Mouse (Mus musculus) A20 (cell line): ENCODE results near the gene Zfp764.
"Not testable (repeated sequence)": the region's sequence is repeated elsewhere in the genome, so short reads cannot be mapped to it uniquely, and the experiment has no call there.

Source experiments
- DNase-seq: peaks from one replicate; pipeline ENCODE4 v3.0.0-alpha.2; 2011; ENCODE audit warnings: low read depth, low spot score

Zfp764 gene

GRCm38 (mm10) chr7:127391538-127391937, 15.1 kb downstream of the Zfp764 start:
- no peak for DNase-seq

GRCm38 (mm10) chr7:127390306-127390705, 16.3 kb downstream of the Zfp764 start:
- DNase-seq: no peak

GRCm38 (mm10) chr7:127388201-127388600, 18.4 kb downstream of the Zfp764 start:
- DNase-seq: not testable (repeated sequence)

- DNase-seq: no peak
Observed at GRCm38 (mm10) chr7:127386641-127387392, 19.8 kb downstream of the Zfp764 start, which contains the start of gene 9130019O22Rik. Gene 9130019O22Rik, minus strand, starts transcription at chr7:127387166.

- not testable (repeated sequence) for DNase-seq
Observed at GRCm38 (mm10) chr7:127385560-127385959, 21.1 kb downstream of the Zfp764 start.

GRCm38 (mm10) chr7:127378310-127378921, 28.2 kb downstream of the Zfp764 start:
- no peak for DNase-seq

- DNase-seq: peak; percentile 94
Observed at GRCm38 (mm10) chr7:127375271-127376245, 31.1 kb downstream of the Zfp764 start, which contains the start of gene Zfp747. Gene Zfp747, minus strand, starts transcription at chr7:127376050.

- DNase-seq: peak; percentile 17
Observed at GRCm38 (mm10) chr7:127371870-127372269, 34.8 kb downstream of the Zfp764 start.

- no peak for DNase-seq
Observed at GRCm38 (mm10) chr7:127371213-127371612, 35.4 kb downstream of the Zfp764 start.

- DNase-seq: no peak
Observed at GRCm38 (mm10) chr7:127366249-127366648, 40.4 kb downstream of the Zfp764 start.

- no peak for DNase-seq
Observed at GRCm38 (mm10) chr7:127364166-127364565, 42.5 kb downstream of the Zfp764 start.

- no peak for DNase-seq
Observed at GRCm38 (mm10) chr7:127363475-127363921, 43.1 kb downstream of the Zfp764 start.

- DNase-seq: peak; percentile 63
Observed at GRCm38 (mm10) chr7:127362418-127362817, 44.2 kb downstream of the Zfp764 start.

GRCm38 (mm10) chr7:127361449-127361848, 45.2 kb downstream of the Zfp764 start:
- DNase-seq: no peak

- no peak for DNase-seq
Observed at GRCm38 (mm10) chr7:127360265-127360664, 46.4 kb downstream of the Zfp764 start.

GRCm38 (mm10) chr7:127358472-127358871, 48.1 kb downstream of the Zfp764 start:
- no peak for DNase-seq

GRCm38 (mm10) chr7:127357871-127358270, 48.8 kb downstream of the Zfp764 start:
- DNase-seq: no peak

GRCm38 (mm10) chr7:127355796-127356195, 50.8 kb downstream of the Zfp764 start:
- DNase-seq: no peak
